In the genomic region with DNA sequence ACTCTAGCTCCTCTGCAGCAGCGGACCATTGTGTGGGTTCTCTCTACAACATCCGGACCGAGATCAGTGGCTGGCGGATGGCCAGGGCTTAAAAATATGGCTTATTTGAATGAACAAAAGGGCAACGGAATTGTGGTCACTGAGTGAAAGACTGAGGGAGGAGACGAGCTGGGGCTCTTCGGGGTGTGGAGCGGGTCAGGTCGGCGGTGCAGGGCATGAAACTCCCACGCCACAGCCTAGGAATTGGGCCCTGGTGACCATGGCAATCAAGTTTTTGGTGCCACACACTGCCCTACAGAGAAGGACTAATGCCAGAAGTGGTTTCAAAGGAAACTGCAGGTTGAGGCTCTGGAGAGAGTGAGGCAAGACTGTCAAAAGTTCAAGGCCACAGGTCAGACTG, we compare ENCODE assay signal across 10 mouse cellular contexts. TPM values are rescaled to one million over a fixed set of nuclear protein-coding genes. Genes with fewer than 3 reads are reported as not detected.
DNase-seq lines count a peak whose midpoint lies in the region; ATAC-seq lines count a peak whose summit lies in the region.
"Had no signal": no experiment of that assay in that cellular context is flagged by ENCODE, and none has a peak within 500 bp of the region (broad histone marks: within the 10 kb centered on the region; RNA-seq: fewer than 3 reads in every experiment).

No protein-coding gene starts in this region.

- H3K27ac ChIP-seq in forebrain, embryonic 13.5 days, result peak overlapping the region; percentile 93

- no peak overlapping the region for H3K4me2 ChIP-seq in forebrain, embryonic 13.5 days

- no peak overlapping the region for H3K4me3 ChIP-seq in forebrain, embryonic 13.5 days

- H3K9me3 ChIP-seq in forebrain, embryonic 13.5 days (replicated peaks), result no peaks in the 10 kb centered on the region

- H3K9ac ChIP-seq in forebrain, embryonic 13.5 days, result no peak overlapping the region

- WGBS in forebrain, embryonic 13.5 days, result 27% methylated on average over 11 of the region's 11 CpGs

- ATAC-seq in forebrain, embryonic 13.5 days, result no peak

- H3K4me1 ChIP-seq in forebrain, embryonic 13.5 days, result peaks cover 34% of the 10 kb centered on the region

- no peaks in the 10 kb centered on the region for H3K36me3 ChIP-seq in forebrain, embryonic 13.5 days (ENCODE audit: poor library complexity, severe bottlenecking)
- no peaks in the 10 kb centered on the region for H3K36me3 ChIP-seq in splenic B cell, adult 2 months (ENCODE audit: control insufficient read depth, insufficient read depth, low read length, poor library complexity, severe bottlenecking)

- no peaks in the 10 kb centered on the region for H3K27me3 ChIP-seq in forebrain, embryonic 13.5 days
- no peaks in the 10 kb centered on the region for H3K27me3 ChIP-seq in splenic B cell, adult 2 months (ENCODE audit: control insufficient read depth, insufficient read depth, low read length, poor library complexity, severe bottlenecking)

- peak; percentile 64 for DNase-seq in layer of hippocampus, adult 11-12 months (ENCODE audit: low spot score)
- DNase-seq in layer of hippocampus, adult 18-20 months (ENCODE audit: low spot score in 2 of 2), result no peak
- peak; percentile 47 for DNase-seq in MN1 (ENCODE audit: low spot score)
- peak; percentile 85 to 89 for DNase-seq in kidney, postnatal 4 days
- DNase-seq in splenic B cell, adult 2 months (ENCODE audit: low read depth, low spot score), result peak; percentile 76
- DNase-seq in cerebellum, adult 11 months, result no peak
- no peak for DNase-seq in cerebellum, adult 11-12 months

RNA-seq across cellular contexts. Expression of gene Polr3h, which starts 2.2 kb away (rescaled TPM):
- 10 to 100 TPM; 47.4 to 50.7 TPM for total RNA-seq in layer of hippocampus, adult 18-20 months (2021)
- polyA plus RNA-seq in forebrain, embryonic 13.5 days (2015; fragmentation: Nextera tagmentation; extraction: Ambion mirVana), result 85.7 and 86.0 TPM in 2 replicates

RNA-seq across cellular contexts. Expression of gene Csdc2, which starts 8.3 kb away (rescaled TPM):
- 10 to 100 TPM; 71.1 to 72.6 TPM for total RNA-seq in layer of hippocampus, adult 18-20 months (2021)
- 60.6 and 74.9 TPM in 2 replicates for polyA plus RNA-seq in forebrain, embryonic 13.5 days (2015; fragmentation: Nextera tagmentation; extraction: Ambion mirVana)

RNA-seq across cellular contexts. Expression of gene Pmm1, which starts 32.5 kb away (rescaled TPM):
- 100 to 1,000 TPM; 216 to 221 TPM for total RNA-seq in layer of hippocampus, adult 18-20 months (2021)
- 62.2 and 62.5 TPM in 2 replicates for polyA plus RNA-seq in forebrain, embryonic 13.5 days (2015; fragmentation: Nextera tagmentation; extraction: Ambion mirVana)

RNA-seq across cellular contexts. Expression of gene 1700029P11Rik, which starts 52.1 kb away (rescaled TPM):
- not detected for total RNA-seq in layer of hippocampus, adult 18-20 months (2021)
- polyA plus RNA-seq in forebrain, embryonic 13.5 days (2015; fragmentation: Nextera tagmentation; extraction: Ambion mirVana), result not detected in 2 replicates
- total RNA-seq: layer of hippocampus, adult 8-10 months had no signal
- polyA plus RNA-seq: stomach, embryonic 16.5 days had no signal

RNA-seq across cellular contexts. Expression of gene Aco2, which starts 56.2 kb away (rescaled TPM):
- total RNA-seq in layer of hippocampus, adult 18-20 months (2021), result 100 to 1,000 TPM; 452 to 460 TPM
- polyA plus RNA-seq in forebrain, embryonic 13.5 days (2015; fragmentation: Nextera tagmentation; extraction: Ambion mirVana), result 202 and 211 TPM in 2 replicates

Comparison
In these comparisons a context has a peak if more than half of its experiments do, and no peak if none do; other contexts are left out.
1. DNase-seq: peak in layer of hippocampus, adult 11-12 months (single experiment), MN1 (single experiment), kidney, postnatal 4 days (2 of 2) and splenic B cell, adult 2 months (single experiment); none in layer of hippocampus, adult 18-20 months (0 of 2), cerebellum, adult 11 months (single experiment) and cerebellum, adult 11-12 months (single experiment).